ENCODE assay signal across 14 mouse cellular contexts in genomic region chr5:130007344-130007743, GRCm38 (mm10). TPM values are rescaled to one million over a fixed set of nuclear protein-coding genes. Genes with fewer than 3 reads are reported as not detected.
DNase-seq lines count a peak whose midpoint lies in the region; ATAC-seq and TF ChIP-seq lines count a peak whose summit lies in the region.
"Had no signal": no experiment of that assay in that cellular context is flagged by ENCODE, and none has a peak within 500 bp of the region (broad histone marks: within the 10 kb centered on the region; RNA-seq: fewer than 3 reads in every experiment).

No protein-coding gene starts in this region.

- no peak overlapping the region for H3K9ac ChIP-seq in intestine, postnatal 0 days (ENCODE audit: low read depth, low read length)
- no peak overlapping the region for H3K9ac ChIP-seq in intestine, embryonic 16.5 days (ENCODE audit: low read depth, low read length)
- H3K9ac ChIP-seq in midbrain, postnatal 0 days (replicated peaks; ENCODE audit: low read length, poor library complexity, severe bottlenecking): no peak overlapping the region
- H3K9ac ChIP-seq in midbrain, embryonic 14.5 days (replicated peaks; ENCODE audit: low read length): no peak overlapping the region
- H3K9ac ChIP-seq in kidney, embryonic 15.5 days: no peak overlapping the region
- H3K9ac ChIP-seq: heart, embryonic 15.5 days had no signal

- H3K4me1 ChIP-seq in intestine, postnatal 0 days (replicated peaks; ENCODE audit: control insufficient read depth, insufficient read depth, low read length): 0 out of 2 replicates have a peak, but pooled peaks cover 4% of the 10 kb centered on the region
- peaks cover 6% of the 10 kb centered on the region for H3K4me1 ChIP-seq in intestine, embryonic 16.5 days (ENCODE audit: control insufficient read depth, insufficient read depth, low read length)
- no peaks in the 10 kb centered on the region for H3K4me1 ChIP-seq in midbrain, postnatal 0 days (ENCODE audit: insufficient read depth, low read length)
- H3K4me1 ChIP-seq in midbrain, embryonic 14.5 days (ENCODE audit: control insufficient read depth, insufficient read depth, low read length): peaks cover 4% of the 10 kb centered on the region; the same call in 1 of the 2 replicates
- peaks cover 6% of the 10 kb centered on the region for H3K4me1 ChIP-seq in kidney, embryonic 15.5 days

- peak; percentile 66 for TF ChIP-seq CTCF in intestine, postnatal 0 days (IDR thresholded peaks at IDR 0.05; ENCODE audit: low read depth)
- TF ChIP-seq CTCF in midbrain, postnatal 0 days (IDR thresholded peaks at IDR 0.05): peak; percentile 48

- H3K4me3 ChIP-seq in intestine, postnatal 0 days (ENCODE audit: low read depth, low read length): no peak overlapping the region
- no peak overlapping the region for H3K4me3 ChIP-seq in intestine, embryonic 16.5 days (ENCODE audit: low read length)
- H3K4me3 ChIP-seq in midbrain, postnatal 0 days (ENCODE audit: low read depth, low read length): no peak overlapping the region
- no peak overlapping the region for H3K4me3 ChIP-seq in midbrain, embryonic 14.5 days (replicated peaks; ENCODE audit: low read depth, low read length)
- no peak overlapping the region for H3K4me3 ChIP-seq in kidney, embryonic 15.5 days (replicated peaks)
- H3K4me3 ChIP-seq: heart, embryonic 15.5 days; limb, embryonic 10.5 days had no signal

- H3K9me3 ChIP-seq in intestine, postnatal 0 days (ENCODE audit: control insufficient read depth): peaks cover 13% of the 10 kb centered on the region; the same call in 1 of the 2 replicates
- peaks cover 3% of the 10 kb centered on the region; the same call in 1 of the 2 replicates for H3K9me3 ChIP-seq in intestine, embryonic 16.5 days (ENCODE audit: control insufficient read depth, low read length)
- H3K9me3 ChIP-seq in midbrain, postnatal 0 days (ENCODE audit: low read length): no peaks in the 10 kb centered on the region
- H3K9me3 ChIP-seq in midbrain, embryonic 14.5 days (ENCODE audit: control insufficient read depth, low read length): no peaks in the 10 kb centered on the region
- peaks cover 17% of the 10 kb centered on the region for H3K9me3 ChIP-seq in kidney, embryonic 15.5 days (replicated peaks)
- H3K9me3 ChIP-seq: heart, embryonic 15.5 days had no signal

- no peak overlapping the region for H3K4me2 ChIP-seq in intestine, postnatal 0 days (replicated peaks; ENCODE audit: low read depth)
- no peak overlapping the region for H3K4me2 ChIP-seq in intestine, embryonic 16.5 days (ENCODE audit: low read depth, low read length)
- no peak overlapping the region for H3K4me2 ChIP-seq in midbrain, postnatal 0 days (ENCODE audit: low read depth, low read length, poor library complexity, severe bottlenecking)
- H3K4me2 ChIP-seq in midbrain, embryonic 14.5 days (ENCODE audit: low read length): no peak overlapping the region
- no peak overlapping the region for H3K4me2 ChIP-seq in kidney, embryonic 15.5 days
- H3K4me2 ChIP-seq: heart, embryonic 15.5 days had no signal

- WGBS in intestine, postnatal 0 days: 95% methylated on average over 1 of the region's 1 CpGs
- WGBS in intestine, embryonic 16.5 days: 92% methylated on average over 1 of the region's 1 CpGs
- 91% methylated on average over 1 of the region's 1 CpGs for WGBS in midbrain, postnatal 0 days
- 93% methylated on average over 1 of the region's 1 CpGs for WGBS in midbrain, embryonic 14.5 days
- 91% methylated on average over 1 of the region's 1 CpGs for WGBS in kidney, embryonic 15.5 days

- no peak overlapping the region for H3K27ac ChIP-seq in intestine, postnatal 0 days (ENCODE audit: low read depth, low read length)
- H3K27ac ChIP-seq in intestine, embryonic 16.5 days (ENCODE audit: low read length): no peak overlapping the region
- H3K27ac ChIP-seq in midbrain, postnatal 0 days (ENCODE audit: low read depth, low read length): no peak overlapping the region
- H3K27ac ChIP-seq in midbrain, embryonic 14.5 days (replicated peaks; ENCODE audit: low read depth, low read length): no peak overlapping the region
- H3K27ac ChIP-seq in kidney, embryonic 15.5 days: no peak overlapping the region
- H3K27ac ChIP-seq: heart, embryonic 15.5 days; limb, embryonic 10.5 days had no signal

- peaks cover 18% of the 10 kb centered on the region for H3K36me3 ChIP-seq in intestine, postnatal 0 days (ENCODE audit: control insufficient read depth, insufficient read depth)
- H3K36me3 ChIP-seq in intestine, embryonic 16.5 days (ENCODE audit: control insufficient read depth, insufficient read depth, low read length): peaks cover 10% of the 10 kb centered on the region
- peaks cover 7% of the 10 kb centered on the region; the same call in 1 of the 2 replicates for H3K36me3 ChIP-seq in midbrain, postnatal 0 days (ENCODE audit: insufficient read depth, low read length)
- 0 out of 2 replicates have a peak, but pooled peaks cover 5% of the 10 kb centered on the region for H3K36me3 ChIP-seq in midbrain, embryonic 14.5 days (ENCODE audit: control insufficient read depth, insufficient read depth, low read length)
- peaks cover 20% of the 10 kb centered on the region for H3K36me3 ChIP-seq in kidney, embryonic 15.5 days

- no peak for DNase-seq in midbrain, postnatal 0 days (ENCODE audit: low spot score)
- no peak for DNase-seq in midbrain, embryonic 14.5 days
- DNase-seq in R1 (ENCODE audit: low read depth, low spot score): peak; percentile 54
- no peak for DNase-seq in neural tube, embryonic 10.5 days (ENCODE audit: extremely low spot score, low spot score)
- DNase-seq in thymus, postnatal 14 days: no peak
- DNase-seq: adrenal gland, postnatal 10 days; cerebellum, adult 11-12 months; lung, postnatal 4 days; right cerebral cortex, postnatal 14 days had no signal

- no peak for ATAC-seq in intestine, postnatal 0 days
- no peak for ATAC-seq in intestine, embryonic 16.5 days
- no peak for ATAC-seq in midbrain, postnatal 0 days (ENCODE audit: low FRiP score)
- ATAC-seq in midbrain, embryonic 14.5 days (ENCODE audit: low FRiP score, low TSS enrichment): no peak
- no peak for ATAC-seq in kidney, embryonic 15.5 days (replicated peaks; ENCODE audit: low FRiP score)

- H3K27me3 ChIP-seq in intestine, postnatal 0 days (replicated peaks; ENCODE audit: control insufficient read depth, insufficient read depth, low read length): no peaks in the 10 kb centered on the region
- no peaks in the 10 kb centered on the region for H3K27me3 ChIP-seq in intestine, embryonic 16.5 days (replicated peaks; ENCODE audit: control insufficient read depth, insufficient read depth, low read length)
- no peaks in the 10 kb centered on the region for H3K27me3 ChIP-seq in midbrain, postnatal 0 days (ENCODE audit: insufficient read depth, low read length)
- no peaks in the 10 kb centered on the region for H3K27me3 ChIP-seq in midbrain, embryonic 14.5 days (ENCODE audit: control insufficient read depth, insufficient read depth, low read length)
- H3K27me3 ChIP-seq in kidney, embryonic 15.5 days: no peaks in the 10 kb centered on the region
- H3K27me3 ChIP-seq: heart, embryonic 15.5 days had no signal

RNA-seq across cellular contexts. Expression of gene Gusb, which starts 4.5 kb away (rescaled TPM):
- polyA plus RNA-seq in intestine, postnatal 0 days (2015; fragmentation: Nextera tagmentation; extraction: Ambion mirVana): 260 and 264 TPM in 2 replicates
- polyA plus RNA-seq in intestine, embryonic 16.5 days (2015; fragmentation: Nextera tagmentation; extraction: Ambion mirVana): 110 and 131 TPM in 2 replicates
- total RNA-seq in midbrain, postnatal 0 days (2014; rRNA removed): 22.0 and 26.7 TPM in 2 replicates
- 42.3 and 44.9 TPM in 2 replicates for polyA plus RNA-seq in midbrain, postnatal 0 days (2015; fragmentation: Nextera tagmentation; extraction: Ambion mirVana)
- polyA plus RNA-seq in midbrain, embryonic 14.5 days (2014; fragmentation: Nextera tagmentation; extraction: Ambion mirVana): 23.3 and 25.8 TPM in 2 replicates
- 53.7 and 55.2 TPM in 2 replicates for polyA plus RNA-seq in kidney, embryonic 15.5 days (2015; fragmentation: Nextera tagmentation; extraction: Ambion mirVana)

RNA-seq across cellular contexts. Expression of gene Asl, which starts 21.7 kb away (rescaled TPM):
- 148 and 182 TPM in 2 replicates for polyA plus RNA-seq in intestine, postnatal 0 days (2015; fragmentation: Nextera tagmentation; extraction: Ambion mirVana)
- 74.1 and 89.4 TPM in 2 replicates for polyA plus RNA-seq in intestine, embryonic 16.5 days (2015; fragmentation: Nextera tagmentation; extraction: Ambion mirVana)
- total RNA-seq in midbrain, postnatal 0 days (2014; rRNA removed): 34.0 and 39.1 TPM in 2 replicates
- 52.8 and 54.0 TPM in 2 replicates for polyA plus RNA-seq in midbrain, postnatal 0 days (2015; fragmentation: Nextera tagmentation; extraction: Ambion mirVana)
- polyA plus RNA-seq in midbrain, embryonic 14.5 days (2014; fragmentation: Nextera tagmentation; extraction: Ambion mirVana): 32.6 and 50.3 TPM in 2 replicates
- polyA plus RNA-seq in kidney, embryonic 15.5 days (2015; fragmentation: Nextera tagmentation; extraction: Ambion mirVana): 49.9 and 50.6 TPM in 2 replicates

RNA-seq across cellular contexts. Expression of gene Crcp, which starts 21.7 kb away (rescaled TPM):
- polyA plus RNA-seq in intestine, postnatal 0 days (2015; fragmentation: Nextera tagmentation; extraction: Ambion mirVana): 39.5 and 41.6 TPM in 2 replicates
- 37.2 and 38.7 TPM in 2 replicates for polyA plus RNA-seq in intestine, embryonic 16.5 days (2015; fragmentation: Nextera tagmentation; extraction: Ambion mirVana)
- total RNA-seq in midbrain, postnatal 0 days (2014; rRNA removed): 54.0 and 63.3 TPM in 2 replicates
- polyA plus RNA-seq in midbrain, postnatal 0 days (2015; fragmentation: Nextera tagmentation; extraction: Ambion mirVana): 86.8 and 90.9 TPM in 2 replicates
- polyA plus RNA-seq in midbrain, embryonic 14.5 days (2014; fragmentation: Nextera tagmentation; extraction: Ambion mirVana): 54.8 and 72.9 TPM in 2 replicates
- 39.0 and 40.6 TPM in 2 replicates for polyA plus RNA-seq in kidney, embryonic 15.5 days (2015; fragmentation: Nextera tagmentation; extraction: Ambion mirVana)
